Mouse (Mus musculus): ENCODE results near the gene Bysl.
A peak's percentile ranks its signal among the peaks of the same experiment; 100 is the strongest.
"Not testable (repeated sequence)": the region's sequence is repeated elsewhere in the genome, so short reads cannot be mapped to it uniquely, and the experiment has no call there.

The Bysl gene

GRCm38 (mm10) chr17:47610849-47611660 lies at the start of gene Bysl, which contains the start of the genes Med20 and Gm20517:
Gene Bysl, minus strand, starts transcription at chr17:47611492.
Gene Med20, plus strand, starts transcription at chr17:47611582.
Gene Gm20517, plus strand, starts transcription at chr17:47611589.
- DNase-seq = peak; percentile 98

GRCm38 (mm10) chr17:47658741-47659243 lies 47.5 kb upstream of the Bysl start:
- DNase-seq = no peak

- DNase-seq = no peak
These were observed 46.6 kb upstream of the Bysl start for GRCm38 (mm10) chr17:47657901-47658300.

- DNase-seq = no peak
These were observed 44.4 kb upstream of the Bysl start for GRCm38 (mm10) chr17:47655697-47656096.

- not testable (repeated sequence) for DNase-seq
These were observed 43.1 kb upstream of the Bysl start for GRCm38 (mm10) chr17:47654346-47654745.

- DNase-seq = no peak
These were observed 40.7 kb upstream of the Bysl start for GRCm38 (mm10) chr17:47651953-47652352.

GRCm38 (mm10) chr17:47648966-47649365 lies 37.7 kb upstream of the Bysl start:
- DNase-seq = no peak

GRCm38 (mm10) chr17:47646683-47647082 lies 35.4 kb upstream of the Bysl start:
- peak; percentile 10 for DNase-seq

- no peak for DNase-seq
These were observed 31.7 kb upstream of the Bysl start for GRCm38 (mm10) chr17:47642992-47643391.

GRCm38 (mm10) chr17:47633999-47634770 lies 22.9 kb upstream of the Bysl start:
- DNase-seq = no peak

GRCm38 (mm10) chr17:47632181-47632840 lies 21.0 kb upstream of the Bysl start:
- DNase-seq = no peak

- DNase-seq = no peak
These were observed 19.4 kb upstream of the Bysl start, which contains the start of gene Usp49 for GRCm38 (mm10) chr17:47630678-47631065. Gene Usp49, plus strand, starts transcription at chr17:47630690.

- DNase-seq = peak; percentile 29
These were observed 18.7 kb upstream of the Bysl start for GRCm38 (mm10) chr17:47629717-47630677.

- peak; percentile 94 for DNase-seq
These were observed 17.8 kb upstream of the Bysl start for GRCm38 (mm10) chr17:47628851-47629676.

- no peak for DNase-seq
These were observed 16.5 kb upstream of the Bysl start for GRCm38 (mm10) chr17:47627791-47628190.

- no peak for DNase-seq
These were observed 14.7 kb upstream of the Bysl start for GRCm38 (mm10) chr17:47626031-47626430.

GRCm38 (mm10) chr17:47625088-47625487 lies 13.8 kb upstream of the Bysl start:
- DNase-seq = no peak

- not testable (repeated sequence) for DNase-seq
These were observed 13.3 kb upstream of the Bysl start for GRCm38 (mm10) chr17:47624572-47624971.

- DNase-seq = no peak
These were observed 11.7 kb upstream of the Bysl start for GRCm38 (mm10) chr17:47622912-47623554.
